Mouse (Mus musculus): Measurements from ENCODE around the gene Slc25a47.
A peak's percentile ranks its signal among the peaks of the same experiment; 100 is the strongest.

The Slc25a47 gene

DNA sequence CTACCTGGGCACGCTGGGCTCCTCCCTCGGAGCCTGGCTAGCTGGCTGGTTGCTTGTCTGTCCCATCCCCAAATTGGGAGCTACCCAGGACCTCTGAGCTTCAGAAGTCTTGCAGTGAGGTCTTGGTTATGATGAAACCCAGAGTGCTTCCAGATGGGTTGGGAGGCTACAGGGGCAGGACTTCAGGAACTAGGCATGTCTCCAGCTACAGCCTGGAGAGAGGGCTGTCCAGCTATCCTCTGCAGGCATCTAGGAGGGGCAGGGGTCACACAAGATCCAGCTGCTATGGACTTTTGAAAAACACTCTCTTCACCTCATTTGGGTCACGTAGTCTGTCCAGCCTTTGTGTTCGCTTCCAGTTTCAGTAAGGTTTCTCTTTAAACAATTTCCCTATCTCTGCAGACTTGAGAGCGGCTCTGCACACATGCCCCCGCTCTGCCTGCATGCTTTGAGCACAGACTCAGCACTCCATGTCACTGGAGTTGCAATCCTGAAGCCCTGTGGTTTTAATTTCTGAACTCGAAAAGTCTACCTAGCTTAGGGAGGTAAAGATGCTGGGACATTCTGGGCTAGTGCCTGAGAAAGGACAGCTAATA lies 21.8 kb downstream of the Slc25a47 start:
- DNase-seq (ENCODE audit: low read depth, low spot score), result no peak

DNA sequence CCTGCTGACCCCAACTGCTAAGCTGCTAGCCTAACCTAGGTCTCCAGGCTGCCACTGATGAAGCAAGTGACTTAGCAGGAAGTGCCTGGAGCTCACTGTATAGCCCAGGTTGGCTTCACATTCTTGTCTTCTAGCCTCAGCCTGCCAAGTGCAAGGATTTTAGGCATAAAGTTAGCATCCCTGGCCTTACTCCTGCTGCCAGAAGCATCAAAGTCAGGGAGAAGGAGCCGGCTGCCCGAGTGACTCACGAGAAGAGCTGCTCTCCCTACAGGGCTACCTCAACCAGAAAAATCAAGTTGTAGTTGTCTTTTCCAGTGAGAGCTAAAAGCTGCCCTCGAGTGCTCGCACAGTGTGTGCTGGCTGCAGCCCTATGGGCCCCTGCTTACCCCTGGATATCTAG lies 22.6 kb downstream of the Slc25a47 start:
- DNase-seq (ENCODE audit: low read depth, low spot score), result no peak

DNA sequence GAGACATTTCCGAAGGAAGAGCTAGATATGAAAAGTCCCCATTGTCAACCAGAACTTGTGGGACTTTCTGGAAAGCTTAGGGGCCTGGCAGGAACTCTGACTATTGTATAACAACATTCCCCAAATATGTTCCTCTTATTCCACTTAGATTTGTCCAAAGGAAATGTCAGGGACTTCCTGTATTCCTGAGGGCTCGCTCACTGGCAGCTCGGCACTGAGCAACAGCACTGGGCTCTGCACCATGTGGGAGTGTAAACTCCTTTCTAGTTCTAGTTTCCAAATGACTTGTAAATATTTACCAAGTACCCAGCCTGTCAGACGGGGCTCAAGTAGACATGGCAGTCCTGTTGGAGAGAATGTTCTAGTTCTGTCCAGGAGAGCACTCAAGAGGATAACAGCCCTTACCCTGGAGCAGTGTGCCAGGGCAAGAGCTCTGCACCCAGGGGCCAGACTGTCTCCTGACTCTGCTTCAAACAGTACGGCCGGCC lies 29.2 kb downstream of the Slc25a47 start:
- no peak for DNase-seq (ENCODE audit: low read depth, low spot score)

- peak; percentile 71 for DNase-seq (ENCODE audit: low read depth, low spot score)
Measured at GRCm38 (mm10) chr12:108869575-108869974, 33.7 kb downstream of the Slc25a47 start.

DNA sequence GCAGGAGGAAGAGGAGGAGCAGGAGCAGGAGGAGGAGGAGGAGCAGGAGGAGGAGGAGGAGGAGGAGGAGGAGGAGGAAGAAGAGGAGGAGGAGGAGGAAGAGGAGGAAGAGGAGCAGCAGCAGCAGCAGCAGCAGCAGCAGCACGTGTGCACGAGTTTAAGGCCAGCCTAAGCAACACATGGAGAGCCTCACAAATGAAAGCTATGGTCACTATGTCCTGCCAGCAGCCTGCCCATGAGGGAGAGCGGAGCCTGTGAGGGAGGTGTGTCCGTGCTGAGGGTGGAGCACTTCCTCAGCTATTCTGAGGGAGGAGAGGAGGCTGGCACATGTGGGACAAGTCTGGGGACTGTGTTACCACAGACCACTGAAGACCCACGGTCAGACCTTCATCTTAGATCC lies 37.3 kb downstream of the Slc25a47 start:
- DNase-seq (ENCODE audit: low read depth, low spot score), result no peak

DNA sequence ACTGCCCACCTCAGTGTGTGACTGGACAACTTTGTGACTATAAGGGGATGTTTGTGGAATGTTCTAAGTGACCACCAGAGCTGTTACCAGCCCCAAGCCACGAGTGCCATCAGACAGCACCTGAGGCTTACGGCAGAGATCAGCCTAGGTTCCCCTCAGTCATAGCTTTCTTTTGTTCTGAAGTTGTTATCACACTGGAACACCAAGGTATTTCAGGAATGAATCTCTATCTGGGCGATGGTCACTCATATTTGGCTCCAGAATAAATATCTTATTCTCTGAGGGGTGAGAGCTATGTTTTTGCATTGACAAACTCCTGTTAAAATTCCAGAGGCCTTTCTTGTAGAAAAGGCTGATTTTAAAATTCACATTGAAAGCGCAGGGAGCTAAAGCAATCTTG lies 43.3 kb downstream of the Slc25a47 start:
- DNase-seq (ENCODE audit: low read depth, low spot score), result no peak

DNA sequence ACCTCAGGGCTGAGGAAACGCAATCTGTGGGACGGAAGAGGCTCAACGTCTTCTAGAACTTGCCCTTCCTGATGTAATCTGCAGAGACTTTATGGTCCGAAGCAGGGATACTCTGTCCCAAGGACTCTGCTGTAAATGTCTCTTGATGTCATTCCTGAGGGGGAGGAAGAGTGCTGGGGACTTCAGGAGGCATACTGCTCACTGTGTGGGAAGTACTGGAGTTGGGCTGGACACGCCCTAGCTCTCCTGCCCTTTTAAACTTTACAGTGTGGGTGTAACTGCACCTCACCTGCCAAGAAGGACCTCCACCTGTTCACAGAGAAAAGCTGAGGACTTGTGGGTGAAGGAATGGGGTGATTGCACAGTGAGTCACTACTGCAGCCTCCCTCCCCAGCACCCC lies 44.8 kb downstream of the Slc25a47 start:
- no peak for DNase-seq (ENCODE audit: low read depth, low spot score)

DNA sequence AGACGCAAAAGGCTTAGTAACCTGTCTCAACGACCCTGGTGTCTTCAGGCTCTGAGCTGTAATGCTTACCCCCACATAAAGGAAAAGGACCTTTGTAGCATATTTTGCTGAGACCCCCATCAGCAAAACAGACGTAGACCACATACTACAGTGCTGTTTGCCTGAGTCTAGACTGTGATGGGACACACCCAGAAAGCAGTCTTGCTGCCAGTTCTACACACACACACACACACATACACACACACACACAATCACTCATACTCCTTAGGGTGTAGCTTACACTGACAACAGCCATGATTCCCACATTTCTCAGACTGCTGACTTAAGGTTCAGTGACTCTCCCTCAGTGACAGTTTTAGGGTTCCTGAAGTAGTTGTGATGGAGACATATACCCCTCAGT lies 45.3 kb downstream of the Slc25a47 start:
- DNase-seq (ENCODE audit: low read depth, low spot score), result no peak

DNA sequence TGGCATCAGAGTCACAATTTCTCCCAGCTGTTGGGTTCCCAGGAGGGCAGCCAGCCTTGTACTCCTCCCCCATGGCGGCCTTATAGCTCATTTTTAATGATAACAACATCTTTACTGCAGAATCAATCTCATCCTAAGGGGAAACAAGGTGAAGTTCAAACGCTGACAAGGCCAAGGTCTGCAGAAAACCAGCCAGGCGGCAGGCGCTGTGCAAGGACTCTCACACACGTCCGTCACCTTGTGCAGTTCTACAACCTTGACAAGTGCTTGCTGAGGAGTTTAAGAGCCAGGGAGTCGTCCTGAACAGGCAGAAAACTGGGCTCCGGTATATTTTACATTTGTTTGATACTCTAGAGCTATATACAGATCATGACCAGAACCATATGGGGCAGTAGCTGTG lies 46.9 kb downstream of the Slc25a47 start:
- no peak for DNase-seq (ENCODE audit: low read depth, low spot score)

- no peak for DNase-seq (ENCODE audit: low read depth, low spot score)
Measured at GRCm38 (mm10) chr12:108885906-108886305, 50.1 kb downstream of the Slc25a47 start.

GRCm38 (mm10) chr12:108887077-108887476 lies 51.2 kb downstream of the Slc25a47 start:
- no peak for DNase-seq (ENCODE audit: low read depth, low spot score)

DNA sequence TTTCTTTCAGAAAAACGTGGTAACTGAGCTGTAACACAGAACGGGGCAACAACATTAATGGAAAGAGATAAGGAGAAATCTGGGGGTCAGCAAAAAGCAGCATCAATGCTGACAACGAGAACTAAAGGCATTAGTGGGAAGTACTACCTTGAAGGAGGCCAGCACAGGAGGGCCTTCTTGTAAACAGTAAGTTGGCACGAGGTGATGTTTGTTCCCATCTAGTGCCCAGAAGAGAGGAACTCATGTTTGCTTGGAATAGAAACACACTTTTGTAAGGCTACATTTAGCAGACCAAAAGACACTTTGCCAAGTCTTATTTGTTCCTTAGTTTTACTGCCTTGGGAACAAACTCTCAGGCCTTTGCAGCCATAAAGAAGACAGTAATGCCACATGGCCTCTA lies 52.8 kb downstream of the Slc25a47 start:
- no peak for DNase-seq (ENCODE audit: low read depth, low spot score)

- DNase-seq (ENCODE audit: low read depth, low spot score), result peak; percentile 39
Measured at GRCm38 (mm10) chr12:108892989-108893714, 57.3 kb downstream of the Slc25a47 start, which contains the start of gene Wdr25. TSS of gene Wdr25 (plus strand) at chr12:108893631.

- DNase-seq (ENCODE audit: low read depth, low spot score), result peak; percentile 97
Measured at GRCm38 (mm10) chr12:108893715-108894431, 58.0 kb downstream of the Slc25a47 start, which contains the start of gene Wars. TSS of gene Wars (minus strand) at chr12:108894174.

GRCm38 (mm10) chr12:108894432-108894816 lies 58.6 kb downstream of the Slc25a47 start:
- no peak for DNase-seq (ENCODE audit: low read depth, low spot score)

GRCm38 (mm10) chr12:108896006-108896405 lies 60.2 kb downstream of the Slc25a47 start:
- peak; percentile 20 for DNase-seq (ENCODE audit: low read depth, low spot score)

- DNase-seq (ENCODE audit: low read depth, low spot score), result no peak
Measured at GRCm38 (mm10) chr12:108901346-108901745, 65.5 kb downstream of the Slc25a47 start.

DNA sequence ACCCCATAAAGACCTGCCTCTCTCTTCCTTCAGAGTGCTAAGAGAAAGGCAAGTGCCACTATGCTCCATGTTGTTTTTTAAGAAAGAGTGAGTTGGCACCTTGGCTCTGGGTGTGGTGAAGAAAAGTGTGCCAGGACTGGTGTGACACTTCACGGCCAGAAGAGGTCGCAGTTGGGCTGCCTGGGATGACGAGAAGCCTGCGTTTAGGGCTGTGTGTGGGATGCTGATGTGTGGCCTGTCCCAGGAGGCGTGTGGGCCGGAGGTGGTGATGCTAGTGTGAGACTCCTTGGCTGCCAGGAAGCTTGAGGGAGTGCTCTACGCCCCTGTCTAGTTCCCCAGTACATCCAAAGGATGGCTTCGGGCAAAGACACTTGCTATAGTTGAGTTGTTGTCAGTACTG lies 67.1 kb downstream of the Slc25a47 start:
- DNase-seq (ENCODE audit: low read depth, low spot score), result peak; percentile 62

- DNase-seq (ENCODE audit: low read depth, low spot score), result peak; percentile 59
Measured at GRCm38 (mm10) chr12:108903600-108904275, 67.9 kb downstream of the Slc25a47 start.

GRCm38 (mm10) chr12:108904276-108904653 lies 68.4 kb downstream of the Slc25a47 start:
- DNase-seq (ENCODE audit: low read depth, low spot score), result no peak

- DNase-seq (ENCODE audit: low read depth, low spot score), result no peak
Measured at GRCm38 (mm10) chr12:108905620-108906302, 69.9 kb downstream of the Slc25a47 start.

Measured in R1 (cell line).